Mouse (Mus musculus): ENCODE results near the gene Crb3.

Crb3 gene

DNA sequence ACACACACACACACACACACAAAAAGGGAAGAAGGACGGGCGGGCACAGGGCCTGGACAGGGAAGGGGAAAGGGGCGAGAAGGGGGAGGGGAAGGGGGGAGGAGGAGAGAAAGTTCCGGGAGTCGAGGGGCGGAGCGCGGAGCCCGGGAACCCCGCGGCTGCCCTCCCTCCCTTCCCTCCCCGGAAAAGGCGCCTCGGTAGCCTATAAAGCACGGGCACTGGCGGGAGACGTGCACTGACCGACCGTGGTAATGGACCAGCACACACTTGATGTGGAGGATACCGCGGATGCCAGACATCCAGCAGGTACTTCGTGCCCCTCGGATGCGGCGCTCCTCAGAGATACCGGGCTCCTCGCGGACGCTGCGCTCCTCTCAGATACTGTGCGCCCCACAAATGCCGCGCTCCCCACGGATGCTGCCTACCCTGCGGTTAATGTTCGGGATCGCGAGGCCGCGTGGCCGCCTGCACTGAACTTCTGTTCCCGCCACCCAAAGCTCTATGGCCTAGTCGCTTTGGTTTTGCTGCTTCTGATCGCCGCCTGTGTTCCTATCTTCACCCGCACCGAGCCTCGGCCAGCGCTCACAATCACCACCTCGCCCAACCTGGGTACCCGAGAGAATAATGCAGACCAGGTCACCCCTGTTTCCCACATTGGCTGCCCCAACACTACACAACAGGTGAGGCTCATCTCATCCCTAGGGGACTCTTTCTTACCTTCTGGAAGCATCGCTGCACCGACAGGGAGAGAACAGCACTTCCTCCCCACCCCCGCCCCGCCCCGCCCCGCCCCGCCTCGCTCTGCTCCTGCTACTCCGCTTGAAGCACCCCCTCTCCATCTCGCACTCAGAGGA lies 46.5 kb downstream of the Crb3 start, which contains the start of gene Tnfsf9:
Gene Tnfsf9 (plus strand): TSS at position 145 of the 854 bp plus-strand sequence.
- in situ Hi-C loops (cut with MboI, MseI), result no loop called here

DNA sequence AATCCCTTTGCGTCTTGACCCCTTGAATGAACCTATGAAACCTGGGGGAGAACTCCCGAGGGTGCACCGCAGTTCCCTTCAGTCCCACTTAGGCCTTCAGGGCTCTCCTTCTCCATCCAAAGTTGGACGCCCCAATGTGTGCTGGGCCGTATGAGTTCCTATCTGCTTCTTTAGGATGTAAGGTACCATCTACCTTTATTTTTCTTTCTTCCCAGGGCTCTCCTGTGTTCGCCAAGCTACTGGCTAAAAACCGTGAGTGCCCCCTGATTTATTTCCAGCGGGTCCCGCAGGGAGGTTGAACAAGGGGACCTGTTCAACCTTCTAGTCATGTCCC lies 47.1 kb downstream of the Crb3 start:
- in situ Hi-C loops (cut with MboI, MseI), result no loop called here

DNA sequence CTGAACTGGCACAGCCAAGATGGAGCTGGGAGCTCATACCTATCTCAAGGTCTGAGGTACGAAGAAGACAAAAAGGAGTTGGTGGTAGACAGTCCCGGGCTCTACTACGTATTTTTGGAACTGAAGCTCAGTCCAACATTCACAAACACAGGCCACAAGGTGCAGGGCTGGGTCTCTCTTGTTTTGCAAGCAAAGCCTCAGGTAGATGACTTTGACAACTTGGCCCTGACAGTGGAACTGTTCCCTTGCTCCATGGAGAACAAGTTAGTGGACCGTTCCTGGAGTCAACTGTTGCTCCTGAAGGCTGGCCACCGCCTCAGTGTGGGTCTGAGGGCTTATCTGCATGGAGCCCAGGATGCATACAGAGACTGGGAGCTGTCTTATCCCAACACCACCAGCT lies 48.2 kb downstream of the Crb3 start:
- in situ Hi-C loops (cut with MboI, MseI), result no loop called here

DNA sequence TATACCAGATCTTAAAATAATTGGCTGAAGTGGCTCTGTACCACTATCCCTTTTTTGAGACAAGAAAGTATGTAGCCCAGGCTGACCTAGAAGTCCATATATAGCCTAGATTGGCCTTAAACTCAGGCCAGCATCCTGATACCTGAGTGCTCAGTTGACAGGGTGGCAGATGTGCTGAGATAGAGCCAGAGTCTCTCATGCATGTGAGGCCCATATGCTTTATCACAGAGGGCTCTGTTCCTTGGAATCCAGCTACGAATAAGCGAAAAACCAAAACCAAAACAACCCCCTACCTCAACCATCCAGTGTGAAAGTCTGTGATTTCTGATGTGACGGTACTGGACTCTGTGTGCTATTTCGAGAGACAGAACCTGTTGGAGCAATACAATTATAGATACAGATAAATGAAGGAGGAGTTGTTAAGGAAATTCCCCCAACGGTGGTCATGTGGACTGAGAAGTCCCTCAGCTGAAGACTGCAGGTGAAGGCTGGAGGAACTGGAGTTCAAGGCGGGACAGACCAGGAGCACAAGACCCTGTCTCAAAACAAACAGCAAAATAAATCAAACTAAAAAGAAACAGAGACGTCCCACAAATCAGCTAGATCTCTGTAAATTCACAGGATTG lies 49.2 kb downstream of the Crb3 start:
- in situ Hi-C loops (cut with MboI, MseI), result no loop called here

DNA sequence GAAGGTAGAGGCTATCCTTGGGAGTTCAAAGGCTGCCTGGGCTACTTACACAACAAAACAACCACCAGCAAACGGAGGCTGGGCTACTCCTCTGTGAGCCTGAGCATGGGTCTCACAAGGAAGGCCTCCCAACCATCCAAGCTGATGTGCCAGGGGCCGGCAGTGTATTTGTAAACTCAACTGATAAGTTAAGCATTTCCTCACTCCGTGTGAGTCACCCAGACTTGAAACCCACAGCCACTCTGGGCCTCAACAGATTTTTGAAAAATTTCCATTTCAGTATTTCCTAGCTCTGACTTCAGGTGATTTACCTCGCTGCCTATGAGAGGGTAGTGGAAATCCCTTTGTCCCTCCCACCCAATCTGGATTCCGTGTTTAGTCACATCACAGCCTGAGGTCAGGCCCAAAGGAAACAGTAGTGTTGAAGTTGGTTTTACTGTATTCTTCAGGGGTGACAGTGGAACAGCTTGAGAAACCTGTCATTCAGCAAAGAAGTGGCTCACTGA lies 49.8 kb downstream of the Crb3 start:
- in situ Hi-C loops (cut with MboI, MseI), result no loop called here

DNA sequence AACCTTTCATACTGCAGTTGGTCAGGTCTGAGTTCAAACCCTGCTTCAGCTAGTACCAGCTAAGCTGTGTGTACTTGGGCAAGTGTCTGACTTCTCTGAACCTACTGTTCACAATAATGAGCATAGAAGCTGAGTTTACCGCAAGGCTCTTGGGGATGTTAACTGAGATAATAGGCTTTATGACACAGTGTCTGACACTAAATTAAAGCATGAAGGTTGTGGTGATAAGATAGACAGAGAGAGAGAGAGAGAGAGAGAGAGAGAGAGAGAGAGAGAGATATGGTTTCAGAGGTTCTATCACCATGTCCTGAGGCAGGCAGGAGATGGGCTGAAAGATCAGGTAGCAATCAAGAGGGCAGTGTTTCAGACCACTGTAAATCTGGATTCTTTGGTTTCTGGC lies 51.1 kb downstream of the Crb3 start:
- in situ Hi-C loops (cut with MboI, MseI), result no loop called here

DNA sequence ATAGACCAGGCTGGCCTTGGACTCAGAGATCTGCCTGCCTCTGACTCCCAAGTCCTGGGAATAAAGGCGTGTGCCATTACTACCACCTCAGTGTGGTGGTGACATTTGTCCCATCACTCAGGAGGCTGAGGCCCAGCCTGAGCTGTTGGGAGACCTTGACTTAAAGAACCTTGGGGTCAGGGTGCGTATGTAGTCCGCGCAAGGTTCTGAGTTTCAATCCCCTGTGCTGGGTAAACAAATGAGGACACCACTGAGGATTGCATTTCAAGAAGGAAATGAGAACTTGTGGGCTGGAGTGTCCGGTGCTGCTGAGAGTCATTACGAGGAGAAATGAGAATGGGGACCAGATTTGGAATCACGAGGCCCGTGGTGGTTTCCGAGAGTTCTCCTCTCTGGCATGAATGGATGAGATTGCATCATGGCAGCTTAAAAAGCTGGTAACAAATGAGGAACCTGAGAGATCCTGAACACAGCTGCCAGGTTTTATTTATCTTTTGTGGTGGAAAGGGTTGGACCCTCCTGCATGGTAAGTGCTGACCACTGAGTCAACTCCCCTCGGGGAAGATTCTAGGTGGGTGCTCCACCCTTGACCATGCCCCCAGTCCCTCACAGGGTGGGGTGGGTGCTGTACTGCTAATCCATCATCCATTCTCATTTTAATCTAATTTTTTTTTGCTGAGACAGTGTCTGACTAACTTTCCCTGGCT lies 54.0 kb downstream of the Crb3 start:
- in situ Hi-C loops (cut with MboI, MseI), result no loop called here

Data from regulatory T cell (primary cell).